Mouse (Mus musculus) brain, embryonic 14.5 days (tissue): ENCODE data around the gene Sik3. TPM values are rescaled to one million over a fixed set of nuclear protein-coding genes. Genes with fewer than 3 reads are reported as not detected.
"Not testable (repeated sequence)": the region's sequence is repeated elsewhere in the genome, so short reads cannot be mapped to it uniquely, and the experiment has no call there.

Experiments
- DNase-seq: peaks from one replicate; pipeline ENCODE4 v3.0.0-alpha.2; 2011; ENCODE audit warnings: low read depth
- CTCF ChIP-seq: fragments of 200-500 bp; IDR thresholded peaks from 2 replicates; pipeline ENCODE4 v1.5.1; 2012; ENCODE audit warnings: inconsistent platforms, mild to moderate bottlenecking, moderate library complexity, borderline replicate concordance; ENCODE audit not compliant: insufficient read depth, insufficient read length; ENCODE audit errors: extremely low read depth
- POLR2A ChIP-seq: fragments of 200-500 bp; IDR thresholded peaks from 2 replicates; pipeline ENCODE4 v1.6.1; 2012; ENCODE audit warnings: mild to moderate bottlenecking, inconsistent platforms, borderline replicate concordance; ENCODE audit not compliant: poor library complexity, insufficient read depth, insufficient read length, severe bottlenecking; ENCODE audit errors: extremely low read depth
- polyA plus RNA-seq: library from polyadenylated mRNA; depleted of rRNA; stranded (reverse); fragments of >200 nt; gene quantifications from 2 replicates; pipeline ENCODE4 v1.2.3, GENCODE M21; 2012

Sik3 gene
- polyA plus RNA-seq, 1 experiment, result 24.5 TPM

GRCm38 (mm10) chr9:46127326-46127725 is 114.7 kb downstream of the Sik3 start:
- TF ChIP-seq POLR2A, result no peak
- no peak for TF ChIP-seq CTCF
- DNase-seq, result no peak

- TF ChIP-seq CTCF (no peak), POLR2A (no peak)
- no peak for DNase-seq
Observed at GRCm38 (mm10) chr9:46129241-46129640, 116.6 kb downstream of the Sik3 start.

- not testable (repeated sequence) for DNase-seq
Observed at GRCm38 (mm10) chr9:46132821-46133220, 120.2 kb downstream of the Sik3 start.

- DNase-seq, result no peak
Observed at GRCm38 (mm10) chr9:46138831-46139230, 126.2 kb downstream of the Sik3 start.

GRCm38 (mm10) chr9:46140811-46141210 is 128.2 kb downstream of the Sik3 start:
- no peak for DNase-seq
- TF ChIP-seq POLR2A (no peak), CTCF (no peak)

More at GRCm38 (mm10) chr9:46138831-46139230, 126.2 kb downstream of the Sik3 start:
- TF ChIP-seq POLR2A (no peak), CTCF (no peak)

- no peak for DNase-seq
- no peak for TF ChIP-seq POLR2A
- no peak for TF ChIP-seq CTCF
Observed at GRCm38 (mm10) chr9:46142031-46142430, 129.4 kb downstream of the Sik3 start.

- TF ChIP-seq CTCF, result no peak
- DNase-seq, result no peak
Observed at GRCm38 (mm10) chr9:46142492-46142891, 129.9 kb downstream of the Sik3 start.

GRCm38 (mm10) chr9:46144976-46145375 is 132.4 kb downstream of the Sik3 start:
- no peak for TF ChIP-seq CTCF
- TF ChIP-seq POLR2A, result no peak
- no peak for DNase-seq

- no peak for DNase-seq
- TF ChIP-seq CTCF (no peak), POLR2A (no peak)
Observed at GRCm38 (mm10) chr9:46146437-46146836, 133.8 kb downstream of the Sik3 start.

GRCm38 (mm10) chr9:46148723-46149122 is 136.1 kb downstream of the Sik3 start:
- DNase-seq, result no peak
- TF ChIP-seq POLR2A, result no peak
- TF ChIP-seq CTCF, result no peak

GRCm38 (mm10) chr9:46149392-46149791 is 136.8 kb downstream of the Sik3 start:
- DNase-seq, result no peak

GRCm38 (mm10) chr9:46150116-46150515 is 137.5 kb downstream of the Sik3 start:
- TF ChIP-seq POLR2A (no peak), CTCF (no peak)
- DNase-seq, result no peak

More at GRCm38 (mm10) chr9:46149392-46149791, 136.8 kb downstream of the Sik3 start:
- TF ChIP-seq CTCF (no peak), POLR2A (no peak)
